Mouse (Mus musculus): ENCODE measurements around the gene B4galnt1. TPM values are rescaled to one million over a fixed set of nuclear protein-coding genes. Genes with fewer than 3 reads are reported as not detected.

The B4galnt1 gene
- total and polyA plus RNA-seq, 3 experiments = 0.98 to 17.5 (median 2.3) TPM

DNA sequence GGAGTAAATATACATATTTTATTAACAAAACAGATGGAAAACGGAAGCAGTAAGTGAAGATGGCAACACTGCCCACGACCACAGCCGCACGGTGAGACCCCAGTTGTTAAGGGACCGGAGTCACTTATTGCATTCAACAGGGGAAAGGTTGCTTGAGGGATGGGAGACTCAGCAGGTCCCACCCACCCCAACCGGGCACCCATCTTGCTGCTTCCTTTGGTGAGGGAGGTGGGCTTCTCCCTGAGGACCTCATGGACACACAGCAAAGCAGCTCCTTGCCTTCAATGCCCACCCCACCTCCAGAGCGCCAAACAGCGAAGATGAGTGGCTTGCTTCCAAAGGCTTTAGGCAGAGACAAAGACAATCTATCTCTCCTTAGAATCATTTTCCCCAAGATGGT, 32.1 kb downstream of the B4galnt1 start:
- Histone ChIP-seq H3K9me3 (replicated peaks; ENCODE audit: low read length) (no peaks in the 10 kb centered on the region), H3K79me2 (replicated peaks; ENCODE audit: control insufficient read depth, extremely low read depth, insufficient read depth, poor library complexity, severe bottlenecking) (no peaks in the 10 kb centered on the region), H3K27ac (ENCODE audit: insufficient read depth, low read depth) (no peak overlapping the region), H3K4me3 (replicated peaks in 1 of 3; ENCODE audit: low read depth in 2 of 3, low read length in 2 of 3, poor library complexity in 1 of 3) (no peak overlapping the region), H3K9ac (ENCODE audit: insufficient read depth, low read depth) (no peak overlapping the region), H3K4me1 (ENCODE audit: control insufficient read depth in 1 of 2, insufficient read depth in 2 of 2) (peaks cover 3 to 31% of the 10 kb centered on the region in 2 experiments; a peak in 3 of 4 replicates), H3K27me3 (replicated peaks) (no peaks in the 10 kb centered on the region), H3K36me3 (replicated peaks in 1 of 2; ENCODE audit: control insufficient read depth in 1 of 2, insufficient read depth in 1 of 2, low read length in 1 of 2) (peaks cover 43 to 58% of the 10 kb centered on the region in 2 experiments), H3K4me2 (ENCODE audit: insufficient read depth, low read depth, poor library complexity, severe bottlenecking) (no peak overlapping the region)
- dilution Hi-C loops (cut with MboI; ENCODE audit: extremely low pct_ligation_motif_present, extremely low pct_unique_long_range_greater_than_20kb, low sequenced_read_pairs) = no loop called here
- no peak for DNase-seq (ENCODE audit: extremely low read depth)
- in situ Hi-C loops (cut with MboI; ENCODE audit: low pct_ligation_motif_present, low pct_unique_long_range_greater_than_20kb, low sequenced_read_pairs) = loop anchor here (5.0 kb wide), 1 partner anchor 40 kb away; no protein-coding TSS in a partner anchor
- no peak for TF ChIP-seq SIN3A (IDR thresholded peaks at IDR 0.05; ENCODE audit: low read length)
- TF ChIP-seq ZKSCAN1 (IDR thresholded peaks at IDR 0.05; ENCODE audit: borderline replicate concordance, low read depth, low read length) = no peak
- TF ChIP-seq CHD2 (IDR thresholded peaks at IDR 0.05; ENCODE audit: low read length) = no peak
- TF ChIP-seq MYC (IDR thresholded peaks at IDR 0.05; ENCODE audit: low read depth, low read length) = no peak
- no peak for TF ChIP-seq POLR2A (IDR thresholded peaks at IDR 0.05; ENCODE audit: low read depth, low read length)
- no peak for TF ChIP-seq HCFC1 (IDR thresholded peaks at IDR 0.05; ENCODE audit: low read depth, low read length)
- no peak for TF ChIP-seq ELF1 (IDR thresholded peaks at IDR 0.05; ENCODE audit: low read depth, low read length)
- no peak for TF ChIP-seq JUND (conservative IDR thresholded peaks at IDR 0.05; ENCODE audit: low read depth, low read length)
- TF ChIP-seq SMC3 (IDR thresholded peaks at IDR 0.05; ENCODE audit: low read depth, low read length) = no peak
- no peak for TF ChIP-seq ZMIZ1 (IDR thresholded peaks at IDR 0.05; ENCODE audit: low read depth, low read length)
- no peak for TF ChIP-seq MEF2A (IDR thresholded peaks at IDR 0.05; ENCODE audit: borderline replicate concordance, low read depth, low read length)
- no peak for TF ChIP-seq IRF4 (IDR thresholded peaks at IDR 0.05; ENCODE audit: low read depth, low read length)
- TF ChIP-seq E2F4 (IDR thresholded peaks at IDR 0.05; ENCODE audit: insufficient replicate concordance, low read depth, low read length) = no peak
- no peak for TF ChIP-seq MAFK (IDR thresholded peaks at IDR 0.05; ENCODE audit: insufficient replicate concordance, low read length)
- TF ChIP-seq TBP (conservative IDR thresholded peaks at IDR 0.05; ENCODE audit: low read depth, low read length) = no peak

DNA sequence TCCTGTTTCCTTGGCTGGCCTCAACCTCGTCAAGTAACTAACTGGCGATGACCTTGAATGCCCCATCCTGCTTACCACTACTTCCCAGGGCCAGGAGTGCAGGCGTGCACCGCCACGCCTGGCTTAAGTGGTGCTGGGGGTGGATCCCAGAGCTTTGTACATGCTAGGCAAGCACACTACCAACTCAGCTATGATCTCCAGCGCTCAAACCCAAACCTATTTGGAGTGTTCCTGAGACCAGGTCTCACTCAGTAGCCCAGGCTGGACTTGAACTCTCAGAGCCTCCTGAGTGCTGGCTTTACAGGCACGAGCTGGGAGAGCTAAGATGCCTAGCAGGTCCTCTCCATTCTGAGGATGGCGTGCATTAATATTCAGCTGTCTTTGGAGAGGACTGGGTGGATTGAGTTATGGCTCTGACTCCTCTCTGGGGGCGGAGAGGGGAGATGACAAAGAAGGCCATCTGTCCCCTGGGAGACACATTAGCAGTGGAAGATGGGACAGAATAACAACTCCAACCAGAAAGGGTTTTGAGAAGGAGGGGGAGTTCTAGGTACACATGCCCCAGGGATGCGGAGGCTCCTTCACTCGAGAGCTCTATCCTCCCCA, 32.6 kb downstream of the B4galnt1 start:
- peaks cover 3 to 28% of the 10 kb centered on the region in 2 experiments; a peak in 3 of 4 replicates for H3K4me1 ChIP-seq (ENCODE audit: control insufficient read depth in 1 of 2, insufficient read depth in 2 of 2)

More for the DNA sequence above, 32.6 kb downstream of the B4galnt1 start:
- Histone ChIP-seq H3K36me3 (replicated peaks in 1 of 2; ENCODE audit: control insufficient read depth in 1 of 2, insufficient read depth in 1 of 2, low read length in 1 of 2) (peaks cover 42 to 58% of the 10 kb centered on the region in 2 experiments), H3K9ac (ENCODE audit: insufficient read depth, low read depth) (no peak overlapping the region), H3K4me2 (ENCODE audit: insufficient read depth, low read depth, poor library complexity, severe bottlenecking) (no peak overlapping the region), H3K4me3 (replicated peaks in 1 of 3; ENCODE audit: low read depth in 2 of 3, low read length in 2 of 3, poor library complexity in 1 of 3) (no peak overlapping the region), H3K9me3 (replicated peaks; ENCODE audit: low read length) (no peaks in the 10 kb centered on the region), H3K27ac (ENCODE audit: insufficient read depth, low read depth) (no peak overlapping the region), H3K27me3 (replicated peaks) (no peaks in the 10 kb centered on the region), H3K79me2 (replicated peaks; ENCODE audit: control insufficient read depth, extremely low read depth, insufficient read depth, poor library complexity, severe bottlenecking) (no peaks in the 10 kb centered on the region)
- dilution Hi-C loops (cut with MboI; ENCODE audit: extremely low pct_ligation_motif_present, extremely low pct_unique_long_range_greater_than_20kb, low sequenced_read_pairs) (no loop called here), in situ Hi-C loops (cut with MboI; ENCODE audit: low pct_ligation_motif_present, low pct_unique_long_range_greater_than_20kb, low sequenced_read_pairs) (loop anchor here (5.0 kb wide), 1 partner anchor 40 kb away; no protein-coding TSS in a partner anchor)
- DNase-seq (ENCODE audit: extremely low read depth) = no peak
- TF ChIP-seq UBTF (IDR thresholded peaks at IDR 0.05; ENCODE audit: low read depth, low read length) (no peak), KAT2A (IDR thresholded peaks at IDR 0.05; ENCODE audit: insufficient replicate concordance, low read length) (no peak), PAX5 (IDR thresholded peaks at IDR 0.05; ENCODE audit: low read length) (no peak), MEF2A (IDR thresholded peaks at IDR 0.05; ENCODE audit: borderline replicate concordance, low read depth, low read length) (no peak), MYC (IDR thresholded peaks at IDR 0.05; ENCODE audit: low read depth, low read length) (no peak), ZKSCAN1 (IDR thresholded peaks at IDR 0.05; ENCODE audit: borderline replicate concordance, low read depth, low read length) (no peak), IRF4 (IDR thresholded peaks at IDR 0.05; ENCODE audit: low read depth, low read length) (no peak), USF2 (conservative IDR thresholded peaks at IDR 0.05; ENCODE audit: low read depth, low read length) (no peak), MAZ (IDR thresholded peaks at IDR 0.05; ENCODE audit: low read depth, low read length) (no peak), JUND (conservative IDR thresholded peaks at IDR 0.05; ENCODE audit: low read depth, low read length) (no peak), GABPA (IDR thresholded peaks at IDR 0.05; ENCODE audit: insufficient replicate concordance, low read depth, low read length) (no peak), ZMIZ1 (IDR thresholded peaks at IDR 0.05; ENCODE audit: low read depth, low read length) (no peak), ELF1 (IDR thresholded peaks at IDR 0.05; ENCODE audit: low read depth, low read length) (no peak), USF1 (IDR thresholded peaks at IDR 0.05; ENCODE audit: low read depth, low read length) (no peak), CTCF (conservative IDR thresholded peaks at IDR 0.05 in 1 of 2, IDR thresholded peaks at IDR 0.05 in 1 of 2; ENCODE audit: low read depth in 2 of 2, low read length in 2 of 2) (no peak), NRF1 (IDR thresholded peaks at IDR 0.05; ENCODE audit: low read depth, low read length) (no peak)

All from CH12.LX (cell line).